Mouse (Mus musculus): ENCODE measurements around the gene Mrpl48. TPM values are rescaled to one million over a fixed set of nuclear protein-coding genes. Genes with fewer than 3 reads are reported as not detected.

Mrpl48 gene
- polyA plus RNA-seq, 1 experiment from 2014 or later = 80.9 TPM

DNA sequence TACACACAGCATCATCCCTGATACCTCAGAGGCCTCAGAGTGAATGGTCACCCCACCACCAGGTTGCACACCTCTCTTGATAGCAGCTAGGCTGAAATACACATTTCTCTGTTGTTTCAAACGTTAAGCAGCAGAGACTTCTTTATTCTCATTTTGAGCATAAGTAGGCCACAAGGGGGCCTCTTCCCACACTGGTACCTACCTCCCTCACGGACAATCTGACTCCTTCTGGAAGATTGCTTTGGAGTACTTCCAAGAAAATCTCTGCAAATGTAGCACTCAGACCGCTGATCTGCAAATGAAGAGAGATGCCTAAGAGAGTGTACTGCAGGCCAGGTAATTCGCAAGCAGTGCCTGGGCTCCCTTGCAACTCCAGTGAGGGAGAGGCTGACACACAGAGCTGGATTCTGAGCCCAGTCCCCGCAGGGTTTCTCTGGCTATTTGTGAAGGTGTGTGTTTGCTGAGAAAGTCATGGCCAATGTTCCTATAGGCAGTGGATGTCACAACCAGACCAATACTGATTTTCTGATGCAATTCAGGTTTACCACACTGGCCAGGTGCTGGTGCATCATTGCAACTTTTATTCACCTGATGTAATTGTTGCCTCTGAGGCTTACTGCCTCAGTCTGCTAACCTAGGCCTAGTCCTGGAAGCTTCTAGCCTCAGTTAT lies 57.6 kb downstream of the Mrpl48 start:
- peaks cover 17% of the 10 kb centered on the region for H3K36me3 ChIP-seq
- H3K9ac ChIP-seq (replicated peaks) = no peak overlapping the region

DNA sequence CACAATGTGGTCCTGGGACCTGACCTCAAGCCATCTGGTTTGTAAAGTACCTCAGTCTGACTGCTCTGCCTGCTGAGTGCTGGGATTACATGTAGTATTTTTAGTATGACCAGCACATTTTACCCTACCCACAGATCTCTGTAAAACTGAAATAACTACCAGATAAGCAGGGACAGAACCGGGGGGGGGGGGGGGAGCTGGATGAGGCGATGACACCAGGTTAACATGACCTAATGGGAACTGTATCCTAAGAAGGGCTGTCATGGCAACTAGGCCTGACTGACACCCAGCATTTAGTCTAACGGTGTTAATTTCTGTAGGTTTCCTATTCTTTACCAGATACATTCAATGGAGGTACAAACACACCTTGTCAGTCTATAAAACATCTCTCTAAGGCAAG lies 58.3 kb downstream of the Mrpl48 start:
- Histone ChIP-seq H3K4me2 (replicated peaks) (no peak overlapping the region), H3K9me3 (no peaks in the 10 kb centered on the region), H3K4me3 (replicated peaks) (no peak overlapping the region), H3K36me3 (peaks cover 17% of the 10 kb centered on the region), H3K9ac (replicated peaks) (no peak overlapping the region), H3K27ac (no peak overlapping the region), H3K4me1 (replicated peaks) (peaks cover 1% of the 10 kb centered on the region), H3K27me3 (no peaks in the 10 kb centered on the region)
- no peak for ATAC-seq
- WGBS = 89% methylated on average over 3 of the region's 3 CpGs

More for the DNA sequence above, 57.6 kb downstream of the Mrpl48 start:
- WGBS = 65% methylated on average over 5 of the region's 5 CpGs
- no peak overlapping the region for H3K4me3 ChIP-seq (replicated peaks)
- no peak for ATAC-seq
- H3K9me3 ChIP-seq = no peaks in the 10 kb centered on the region
- H3K4me1 ChIP-seq (replicated peaks) = peaks cover 8% of the 10 kb centered on the region
- H3K4me2 ChIP-seq (replicated peaks) = no peak overlapping the region
- no peaks in the 10 kb centered on the region for H3K27me3 ChIP-seq
- no peak overlapping the region for H3K27ac ChIP-seq

DNA sequence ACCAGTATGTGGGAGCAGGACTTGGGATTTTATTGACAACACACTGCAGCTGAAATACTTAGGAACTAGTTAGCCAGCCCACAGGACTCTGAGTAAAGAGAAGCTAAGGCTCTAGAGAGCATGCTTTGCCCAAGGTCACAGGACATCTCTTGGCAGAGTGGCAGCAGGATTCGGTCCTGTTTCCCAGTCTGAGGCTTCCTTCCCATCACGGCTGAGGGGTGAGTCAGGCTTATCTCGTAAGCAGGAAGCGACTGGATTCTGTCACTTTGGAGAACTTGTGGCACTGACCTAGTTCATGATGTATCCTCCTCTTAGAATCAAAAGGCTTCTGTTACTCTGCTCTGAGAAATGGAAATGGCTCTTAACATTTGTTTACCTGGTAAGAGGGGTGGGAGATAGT lies 60.5 kb downstream of the Mrpl48 start:
- Histone ChIP-seq H3K36me3 (peaks cover 17% of the 10 kb centered on the region), H3K9ac (replicated peaks) (no peak overlapping the region), H3K27me3 (0 out of 2 replicates have a peak, but pooled peaks cover 4% of the 10 kb centered on the region), H3K4me3 (replicated peaks) (no peak overlapping the region), H3K4me1 (replicated peaks) (no peaks in the 10 kb centered on the region), H3K9me3 (no peaks in the 10 kb centered on the region), H3K27ac (no peak overlapping the region), H3K4me2 (replicated peaks) (no peak overlapping the region)
- ATAC-seq = no peak
- 89% methylated on average over 4 of the region's 4 CpGs for WGBS

DNA sequence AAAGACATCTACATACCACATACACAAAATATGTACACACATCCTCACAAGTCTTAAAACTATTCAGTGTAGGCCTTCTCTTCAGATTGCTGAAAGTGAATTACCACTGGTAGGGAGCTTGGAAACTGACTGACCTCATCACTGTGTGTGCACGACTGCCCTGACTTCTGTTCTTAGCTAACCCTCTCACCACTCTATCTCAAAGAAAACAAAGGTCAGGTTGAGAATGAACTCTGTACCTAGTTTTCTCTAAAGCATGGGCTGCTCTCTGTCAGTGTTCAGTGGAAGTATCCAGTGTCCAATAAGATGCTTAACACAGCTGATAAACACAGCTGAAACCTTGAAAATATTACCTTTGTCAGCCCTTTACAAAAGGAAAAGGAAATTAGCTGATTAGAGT lies 63.7 kb downstream of the Mrpl48 start:
- no peak overlapping the region for H3K9ac ChIP-seq (replicated peaks)
- no peak overlapping the region for H3K4me2 ChIP-seq (replicated peaks)
- H3K27ac ChIP-seq = no peak overlapping the region
- 69% methylated on average over 1 of the region's 1 CpGs for WGBS
- H3K4me1 ChIP-seq (replicated peaks) = no peaks in the 10 kb centered on the region
- no peaks in the 10 kb centered on the region for H3K9me3 ChIP-seq
- ATAC-seq = no peak
- peaks cover 29% of the 10 kb centered on the region for H3K36me3 ChIP-seq
- H3K4me3 ChIP-seq (replicated peaks) = no peak overlapping the region
- 0 out of 2 replicates have a peak, but pooled peaks cover 4% of the 10 kb centered on the region for H3K27me3 ChIP-seq

DNA sequence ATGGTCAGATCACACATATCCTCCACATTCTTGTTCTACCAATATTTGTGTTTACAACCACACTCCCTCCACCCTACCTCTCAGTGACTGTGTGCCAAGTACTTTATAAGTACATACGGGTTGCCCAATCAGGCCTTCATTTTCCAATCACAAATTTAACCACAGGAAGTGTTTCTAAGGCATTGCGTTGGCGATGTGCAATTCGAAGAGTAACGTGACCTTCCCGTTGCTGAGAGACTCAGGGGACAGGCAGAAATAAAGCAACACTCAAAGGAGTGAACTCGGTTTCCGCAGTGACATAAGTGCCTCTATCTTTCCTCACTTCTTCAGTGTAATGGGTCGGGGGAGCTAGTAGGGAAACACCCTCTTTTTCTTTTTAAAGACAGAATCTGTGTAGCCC lies 68.6 kb downstream of the Mrpl48 start:
- Histone ChIP-seq H3K36me3 (peaks cover 20% of the 10 kb centered on the region), H3K27me3 (0 out of 2 replicates have a peak, but pooled peaks cover 4% of the 10 kb centered on the region), H3K9me3 (no peaks in the 10 kb centered on the region), H3K27ac (no peak overlapping the region), H3K4me3 (replicated peaks) (no peak overlapping the region), H3K4me2 (replicated peaks) (no peak overlapping the region), H3K9ac (replicated peaks) (no peak overlapping the region), H3K4me1 (replicated peaks) (peaks cover 12% of the 10 kb centered on the region)
- no peak for ATAC-seq
- 96% methylated on average over 9 of the region's 9 CpGs for WGBS

DNA sequence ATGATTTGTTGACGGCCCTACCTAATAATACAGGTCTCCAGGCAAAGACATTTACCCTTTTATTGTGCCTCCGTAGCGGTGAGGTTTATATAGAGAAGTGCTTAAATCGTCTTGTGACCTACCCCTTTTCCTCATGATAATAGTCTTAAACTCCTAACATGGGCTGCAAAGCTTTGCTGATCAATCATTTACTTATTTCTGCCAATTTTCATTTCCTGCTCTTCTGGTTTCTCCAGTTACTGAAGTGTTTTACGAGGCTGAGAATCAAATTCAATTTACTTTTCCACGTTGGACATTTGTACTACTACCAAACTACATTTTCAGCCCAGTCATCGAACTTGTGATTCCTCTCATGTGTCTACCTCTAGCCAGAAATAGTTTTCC lies 70.6 kb downstream of the Mrpl48 start:
- Histone ChIP-seq H3K4me1 (replicated peaks) (peaks cover 12% of the 10 kb centered on the region), H3K4me3 (replicated peaks) (peak overlapping the region; percentile 73), H3K27me3 (no peaks in the 10 kb centered on the region), H3K4me2 (replicated peaks) (peak overlapping the region; percentile 66), H3K9ac (replicated peaks) (peak overlapping the region; percentile 79), H3K27ac (peak overlapping the region; percentile 88), H3K9me3 (no peaks in the 10 kb centered on the region), H3K36me3 (peaks cover 20% of the 10 kb centered on the region)
- WGBS = 40% methylated on average over 7 of the region's 7 CpGs
- no peak for ATAC-seq

DNA sequence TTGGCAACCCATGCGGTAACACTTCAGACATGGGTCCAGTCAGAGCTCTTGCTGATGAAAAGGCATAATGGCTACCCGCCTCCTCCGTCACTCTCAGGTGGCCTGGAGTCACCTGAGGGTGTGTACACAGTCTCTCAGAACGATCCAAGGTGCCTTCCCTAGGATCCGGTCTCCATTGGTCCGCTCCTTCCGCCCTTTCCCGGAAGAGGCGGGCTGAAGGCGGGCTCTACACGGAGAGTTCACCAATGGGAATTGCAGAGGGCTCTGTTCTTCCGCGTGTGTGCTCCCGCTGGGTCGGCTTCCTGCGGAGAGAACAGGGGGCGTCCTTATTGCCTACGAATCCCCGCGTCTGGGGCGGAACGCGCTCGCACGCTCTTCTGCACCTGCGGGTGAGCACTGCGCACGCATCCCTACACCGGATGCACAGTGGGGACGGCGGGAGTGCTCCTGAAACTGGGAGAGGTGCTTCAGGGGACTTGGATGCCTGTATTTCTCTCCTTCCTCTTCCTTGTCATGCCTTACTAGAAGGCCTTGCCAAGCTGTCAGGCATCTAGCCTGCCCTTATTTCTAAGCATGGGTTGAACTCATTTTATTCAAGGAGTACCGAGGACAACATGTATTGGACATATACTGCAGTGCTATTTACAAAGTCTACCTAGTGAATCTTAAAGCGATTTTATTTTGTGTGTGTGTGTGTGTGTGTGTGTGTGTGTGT lies 71.1 kb downstream of the Mrpl48 start, which contains the start of gene Coa4:
TSS of gene Coa4 (plus strand) at position 268 of the 715 bp plus-strand sequence.
- peak within 1 kb of the TSS; percentile 88 for H3K27ac ChIP-seq
- H3K9me3 ChIP-seq = no peaks in the 10 kb centered on the region
- peaks cover 12% of the 10 kb centered on the region for H3K4me1 ChIP-seq (replicated peaks)
- ATAC-seq = peak; percentile 100
- H3K4me3 ChIP-seq (replicated peaks) = peak within 1 kb of the TSS; percentile 73
- 0% methylated on average over 33 of the region's 33 CpGs for WGBS
- peak within 1 kb of the TSS; percentile 66 for H3K4me2 ChIP-seq (replicated peaks)
- H3K36me3 ChIP-seq = peaks cover 20% of the 10 kb centered on the region
- H3K27me3 ChIP-seq = no peaks in the 10 kb centered on the region
- peak within 1 kb of the TSS; percentile 79 for H3K9ac ChIP-seq (replicated peaks)

DNA sequence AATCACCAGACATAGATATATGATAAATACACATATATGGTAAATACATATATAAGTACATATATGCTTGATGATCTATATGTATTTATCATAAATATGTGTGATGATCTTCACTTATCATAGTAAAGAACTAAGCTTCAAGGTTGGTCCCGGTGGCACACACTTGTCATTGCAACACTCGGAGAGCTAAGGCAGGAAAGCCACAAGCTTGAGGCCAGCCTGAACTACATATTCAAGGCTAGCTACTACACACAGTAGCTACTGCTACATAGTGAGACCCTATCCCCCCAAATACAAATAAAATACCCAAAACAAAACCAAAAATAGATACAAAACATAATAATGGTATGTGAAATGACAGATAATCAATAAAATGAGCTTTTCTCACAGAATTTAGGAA lies 72.3 kb downstream of the Mrpl48 start:
- H3K4me1 ChIP-seq (replicated peaks) = peaks cover 12% of the 10 kb centered on the region
- H3K27ac ChIP-seq = no peak overlapping the region
- no peak for ATAC-seq
- peaks cover 20% of the 10 kb centered on the region for H3K36me3 ChIP-seq
- peak overlapping the region; percentile 66; the same call in 1 of the 2 replicates for H3K4me2 ChIP-seq (replicated peaks)
- H3K9ac ChIP-seq (replicated peaks) = no peak overlapping the region
- WGBS = 75% methylated on average over 2 of the region's 2 CpGs
- no peak overlapping the region for H3K4me3 ChIP-seq (replicated peaks)
- H3K9me3 ChIP-seq = no peaks in the 10 kb centered on the region
- no peaks in the 10 kb centered on the region for H3K27me3 ChIP-seq

DNA sequence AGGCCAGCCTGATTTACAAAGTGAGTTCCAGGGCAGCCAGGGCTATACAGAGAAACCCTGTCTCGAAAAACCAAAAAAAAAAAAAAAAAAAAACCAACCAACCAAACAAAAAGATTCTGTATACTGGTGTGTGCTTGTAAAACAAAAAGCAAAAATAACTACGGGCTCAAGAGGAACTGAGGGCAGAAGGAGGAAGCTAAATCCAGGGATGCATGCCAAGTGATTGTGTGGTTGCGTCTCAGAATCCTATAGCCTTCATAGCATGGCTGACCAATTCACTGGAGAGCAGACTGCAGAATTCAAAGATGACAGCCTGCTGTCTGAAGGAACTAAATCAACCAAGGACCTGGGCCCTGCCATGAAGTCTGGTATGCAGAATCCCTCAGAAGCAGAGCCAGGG lies 73.9 kb downstream of the Mrpl48 start:
- no peak overlapping the region for H3K9ac ChIP-seq (replicated peaks)
- H3K27ac ChIP-seq = no peak overlapping the region
- ATAC-seq = no peak
- H3K9me3 ChIP-seq = no peaks in the 10 kb centered on the region
- H3K4me3 ChIP-seq (replicated peaks) = no peak overlapping the region
- H3K27me3 ChIP-seq = no peaks in the 10 kb centered on the region
- peaks cover 12% of the 10 kb centered on the region for H3K4me1 ChIP-seq (replicated peaks)
- H3K4me2 ChIP-seq (replicated peaks) = no peak overlapping the region
- H3K36me3 ChIP-seq = peaks cover 4% of the 10 kb centered on the region
- 90% methylated on average over 3 of the region's 3 CpGs for WGBS

DNA sequence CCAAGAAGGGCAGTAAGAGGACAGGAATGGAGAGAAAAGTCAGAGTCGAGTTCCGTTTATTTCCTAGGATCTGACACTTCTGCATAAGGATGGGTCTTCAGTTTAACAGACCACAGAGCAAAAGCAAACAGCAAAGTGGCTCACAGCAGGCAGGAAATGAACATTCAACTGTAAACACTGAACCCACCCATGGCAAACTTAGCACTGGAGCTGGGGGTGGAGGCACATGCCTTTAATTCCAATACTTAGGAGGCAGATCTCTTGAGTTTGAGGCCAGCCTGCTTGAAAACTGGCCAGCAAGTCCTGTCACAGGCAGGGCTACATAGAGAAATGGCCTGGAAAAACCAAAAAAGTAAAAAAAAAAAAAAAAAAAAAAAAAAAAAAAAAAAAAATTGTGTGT lies 74.6 kb downstream of the Mrpl48 start:
- Histone ChIP-seq H3K4me2 (replicated peaks) (no peak overlapping the region), H3K36me3 (no peaks in the 10 kb centered on the region), H3K9ac (replicated peaks) (no peak overlapping the region), H3K4me3 (replicated peaks) (no peak overlapping the region), H3K27ac (no peak overlapping the region), H3K27me3 (no peaks in the 10 kb centered on the region), H3K9me3 (no peaks in the 10 kb centered on the region), H3K4me1 (replicated peaks) (peaks cover 12% of the 10 kb centered on the region)
- WGBS = 77% methylated on average over 2 of the region's 2 CpGs
- no peak for ATAC-seq

DNA sequence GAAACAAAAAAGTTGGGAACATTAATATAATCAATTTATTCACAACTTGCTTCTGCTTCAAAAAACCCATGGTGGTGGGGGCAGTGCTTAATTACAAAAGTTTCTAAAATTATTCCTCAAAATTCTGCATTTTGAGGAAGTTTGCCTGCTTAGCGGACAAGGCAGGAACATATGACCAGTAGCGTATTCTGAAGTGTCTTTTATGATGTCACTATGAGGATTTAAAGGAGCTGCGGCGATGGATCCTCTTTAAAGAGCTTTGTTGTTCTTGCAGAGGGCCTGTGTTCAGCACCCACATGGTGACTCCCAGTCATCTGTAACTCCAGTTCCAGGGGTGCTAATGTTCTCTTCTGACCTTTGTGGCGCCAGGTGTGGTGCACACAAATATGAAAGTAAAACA lies 77.3 kb downstream of the Mrpl48 start:
- H3K9ac ChIP-seq (replicated peaks) = no peak overlapping the region
- no peak for ATAC-seq
- H3K9me3 ChIP-seq = no peaks in the 10 kb centered on the region
- H3K4me2 ChIP-seq (replicated peaks) = no peak overlapping the region
- H3K4me1 ChIP-seq (replicated peaks) = no peaks in the 10 kb centered on the region
- no peaks in the 10 kb centered on the region for H3K36me3 ChIP-seq
- no peak overlapping the region for H3K27ac ChIP-seq
- 93% methylated on average over 5 of the region's 5 CpGs for WGBS
- no peak overlapping the region for H3K4me3 ChIP-seq (replicated peaks)
- no peaks in the 10 kb centered on the region for H3K27me3 ChIP-seq

DNA sequence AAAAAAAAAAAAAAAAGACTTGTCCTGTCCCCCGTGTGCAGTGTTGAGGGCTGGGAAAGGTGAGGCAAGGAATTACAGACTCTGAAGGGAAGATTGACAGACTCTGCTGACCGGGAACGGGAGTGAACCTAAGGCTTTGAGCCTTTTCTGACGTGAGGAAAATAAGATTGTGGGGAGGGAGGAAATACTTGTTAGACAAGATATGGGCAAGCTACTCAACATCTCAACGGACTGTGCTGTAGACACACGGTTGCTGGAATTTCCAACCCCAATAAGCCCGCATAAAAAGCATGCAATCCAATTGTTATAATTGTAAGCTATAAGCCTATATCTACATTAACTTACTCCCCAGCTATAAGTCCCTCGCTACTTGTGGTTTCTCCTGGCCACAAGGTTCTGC lies 83.4 kb downstream of the Mrpl48 start:
- no peak overlapping the region for H3K9ac ChIP-seq (replicated peaks)
- no peak overlapping the region for H3K4me2 ChIP-seq (replicated peaks)
- no peaks in the 10 kb centered on the region for H3K36me3 ChIP-seq
- WGBS = 79% methylated on average over 8 of the region's 8 CpGs
- no peaks in the 10 kb centered on the region for H3K27me3 ChIP-seq
- H3K9me3 ChIP-seq = no peaks in the 10 kb centered on the region
- no peak overlapping the region for H3K4me3 ChIP-seq (replicated peaks)
- no peaks in the 10 kb centered on the region for H3K4me1 ChIP-seq (replicated peaks)
- H3K27ac ChIP-seq = no peak overlapping the region
- no peak for ATAC-seq
